Mouse (Mus musculus): ENCODE measurements around the gene Ptprd.
"Not testable (repeated sequence)": the region's sequence is repeated elsewhere in the genome, so short reads cannot be mapped to it uniquely, and the experiment has no call there.

Ptprd gene

DNA sequence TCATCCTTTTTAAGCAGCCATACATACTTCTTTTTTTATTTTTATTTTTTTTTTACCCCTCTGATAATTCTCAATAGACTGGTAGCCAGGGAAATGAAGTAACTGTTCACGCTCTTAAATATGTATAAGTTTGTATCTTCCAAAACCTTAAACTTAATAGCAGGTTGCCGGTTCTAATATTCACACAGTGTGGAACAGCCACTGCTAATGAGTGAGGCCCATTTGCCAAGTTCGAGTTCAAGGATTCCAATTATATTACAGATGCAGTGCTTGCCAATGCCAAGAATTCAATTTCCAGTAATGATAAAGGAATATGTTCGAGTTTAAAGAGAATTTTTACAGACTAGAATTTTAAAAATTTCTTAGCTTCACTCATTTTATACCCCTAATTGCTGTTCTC is 322.3 kb downstream of the Ptprd start:
- DNase-seq (ENCODE audit: low spot score), result no peak

DNA sequence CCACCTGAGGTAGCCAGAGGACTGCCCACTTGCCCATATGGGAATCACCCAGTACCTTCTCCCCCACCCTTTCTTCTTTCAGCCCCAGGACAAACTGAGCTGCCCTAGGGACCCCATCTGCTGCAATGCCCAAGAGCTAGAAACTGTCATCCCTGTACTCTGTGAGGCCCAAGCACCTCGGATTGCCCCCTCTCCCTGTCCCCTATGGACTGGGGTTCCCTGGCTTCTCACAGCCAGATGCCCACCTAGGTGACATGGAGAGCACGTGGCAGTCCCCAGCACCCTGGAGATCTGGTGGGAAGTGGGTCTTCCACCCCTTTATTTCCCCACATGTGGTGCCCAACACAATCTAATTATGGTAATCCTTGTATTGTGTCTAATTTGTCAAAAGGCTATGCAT is 331.5 kb downstream of the Ptprd start:
- DNase-seq (ENCODE audit: low spot score), result no peak

DNA sequence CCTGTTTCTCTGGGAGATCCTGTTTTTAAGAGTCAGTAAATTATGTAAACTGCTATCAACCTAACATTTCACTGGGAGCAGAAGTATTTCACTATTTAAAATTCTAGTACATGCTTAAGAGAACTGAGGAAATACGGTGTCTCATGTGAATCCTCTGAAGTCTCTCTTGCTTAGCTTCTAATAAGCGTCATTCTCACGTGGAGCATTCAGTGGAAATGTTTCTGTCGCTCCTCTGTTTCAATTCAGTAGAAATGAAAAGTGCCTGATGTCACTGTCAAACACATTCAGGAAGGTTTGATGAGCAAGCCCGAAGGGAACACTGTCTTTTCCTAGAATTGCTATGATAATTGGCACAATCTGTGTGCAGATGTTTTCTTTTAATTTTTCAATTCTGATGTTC is 350.5 kb downstream of the Ptprd start:
- no peak for DNase-seq (ENCODE audit: low spot score)

- DNase-seq (ENCODE audit: low spot score), result not testable (repeated sequence)
Measured at GRCm38 (mm10) chr4:77797391-77797790, 414.4 kb downstream of the Ptprd start.

DNA sequence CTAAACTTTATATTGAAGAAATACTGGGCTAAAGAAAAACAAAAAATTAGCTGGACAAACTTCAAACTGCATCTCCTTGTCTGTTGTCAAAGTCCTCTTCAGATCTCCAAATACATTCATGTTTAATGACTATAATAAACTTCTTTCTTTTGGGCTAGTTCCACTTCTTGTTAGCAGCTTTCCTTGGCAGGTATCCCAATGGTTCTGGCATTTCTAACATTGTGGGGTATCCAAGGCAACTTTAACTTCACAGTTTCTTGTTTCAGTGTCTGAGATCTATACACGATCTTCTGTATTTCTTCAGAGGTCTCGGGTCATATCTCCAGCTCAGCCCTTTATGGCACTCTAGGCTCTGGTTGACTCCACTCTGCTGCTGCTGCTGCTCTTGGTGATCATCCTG is 434.5 kb downstream of the Ptprd start:
- DNase-seq (ENCODE audit: low spot score), result no peak

GRCm38 (mm10) chr4:77763790-77764189 is 448.0 kb downstream of the Ptprd start:
- DNase-seq (ENCODE audit: low spot score), result no peak

GRCm38 (mm10) chr4:77743391-77743790 is 468.4 kb downstream of the Ptprd start:
- no peak for DNase-seq (ENCODE audit: low spot score)

DNA sequence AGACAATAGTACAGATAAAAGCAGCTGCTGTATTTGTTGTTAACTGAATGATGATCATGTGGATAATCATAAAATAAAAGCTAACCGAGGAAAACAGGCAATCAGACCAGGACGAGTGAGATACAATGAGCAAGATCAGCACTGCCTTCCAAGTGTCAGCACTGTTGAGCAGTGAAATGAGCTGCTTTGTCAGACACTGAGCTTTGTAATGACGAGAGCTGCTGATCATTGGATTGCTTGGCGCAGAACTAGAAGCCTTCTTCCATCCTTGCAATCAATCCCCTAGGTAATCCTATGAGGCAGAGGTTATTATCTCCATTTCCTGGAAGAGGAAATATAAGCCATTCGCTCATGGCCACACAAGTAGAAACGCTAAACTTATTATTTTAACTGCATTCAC is 489.9 kb downstream of the Ptprd start:
- DNase-seq (ENCODE audit: low spot score), result no peak

GRCm38 (mm10) chr4:77717792-77718191 is 494.0 kb downstream of the Ptprd start:
- no peak for DNase-seq (ENCODE audit: low spot score)

- no peak for DNase-seq (ENCODE audit: low spot score)
Measured at GRCm38 (mm10) chr4:77710231-77710630, 501.5 kb downstream of the Ptprd start.

DNA sequence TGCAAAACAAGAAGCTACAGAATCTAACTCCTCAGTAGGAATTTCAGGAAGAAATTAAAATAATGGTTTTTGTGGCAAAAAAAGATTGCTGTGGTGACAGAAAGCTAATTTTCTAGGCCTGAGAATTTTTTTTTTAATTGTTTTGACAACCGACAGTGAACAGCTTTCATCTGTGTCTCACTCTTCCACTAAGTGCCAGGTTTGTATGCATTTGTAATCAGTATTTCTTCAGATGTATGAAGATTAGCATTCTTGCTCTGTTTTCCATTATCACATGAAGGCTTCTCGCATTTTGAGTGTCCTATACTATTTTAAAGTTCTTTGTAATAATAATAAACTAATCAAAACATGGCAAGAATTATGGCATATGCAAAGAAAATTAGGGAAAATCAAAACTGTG is 513.5 kb downstream of the Ptprd start:
- DNase-seq (ENCODE audit: low spot score), result no peak

GRCm38 (mm10) chr4:77675798-77676197 is 536.0 kb downstream of the Ptprd start:
- DNase-seq (ENCODE audit: low spot score), result no peak

GRCm38 (mm10) chr4:77664761-77665160 is 547.0 kb downstream of the Ptprd start:
- DNase-seq (ENCODE audit: low spot score), result no peak

DNA sequence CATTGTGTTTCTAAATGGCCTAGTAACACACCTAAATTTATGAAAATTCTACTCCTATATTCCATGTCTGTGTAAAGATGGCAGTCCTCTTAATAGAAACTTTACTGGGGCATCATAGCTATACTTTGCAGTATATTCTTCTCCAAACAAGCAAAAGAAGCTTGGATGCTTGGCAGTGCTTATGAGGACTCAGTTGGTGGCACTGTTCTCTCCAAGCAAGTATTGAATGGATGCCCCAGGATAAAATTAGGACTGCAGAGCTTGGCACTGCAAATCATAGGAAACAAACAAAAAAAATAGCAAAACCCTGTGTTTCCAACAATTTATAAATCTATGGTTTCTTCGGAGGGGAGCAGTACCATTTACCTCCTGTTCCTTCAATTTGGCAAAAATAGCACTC is 549.5 kb downstream of the Ptprd start:
- DNase-seq (ENCODE audit: low spot score), result no peak

GRCm38 (mm10) chr4:77655669-77656068 is 556.1 kb downstream of the Ptprd start:
- DNase-seq (ENCODE audit: low spot score), result no peak

DNA sequence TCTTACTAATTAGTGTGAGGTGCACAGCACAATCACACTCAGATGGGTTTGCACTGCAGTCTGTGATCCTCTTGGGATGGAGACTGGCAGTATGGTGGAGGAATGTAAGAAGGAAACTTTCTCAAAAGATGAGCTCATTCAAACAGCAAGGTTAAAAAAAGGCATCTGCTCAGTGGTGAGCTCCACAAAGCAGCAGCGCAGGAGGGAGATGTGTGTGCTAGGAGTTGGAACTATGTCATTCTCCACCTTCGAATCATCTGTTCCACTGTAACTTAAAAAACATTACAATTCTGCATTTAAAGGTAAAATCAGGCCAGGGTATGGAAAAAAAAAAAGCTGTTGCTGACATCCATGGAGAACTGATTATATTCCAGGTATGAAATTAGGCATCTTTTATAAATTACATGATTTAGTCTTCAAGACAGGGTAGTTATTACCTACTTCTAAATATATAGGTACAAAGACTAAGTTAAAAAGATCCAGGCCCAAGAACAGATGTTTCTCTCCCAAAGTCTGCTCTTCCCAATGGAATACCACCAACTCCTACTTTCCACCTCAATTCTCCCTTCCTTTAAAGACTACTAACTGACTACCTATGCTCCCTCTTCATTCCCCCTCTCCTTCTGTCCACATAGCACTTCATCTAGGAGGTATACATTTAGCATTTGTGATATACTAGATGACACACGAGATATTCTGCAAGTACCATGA is 562.0 kb downstream of the Ptprd start:
- peak; percentile 48 for DNase-seq (ENCODE audit: low spot score)

DNA sequence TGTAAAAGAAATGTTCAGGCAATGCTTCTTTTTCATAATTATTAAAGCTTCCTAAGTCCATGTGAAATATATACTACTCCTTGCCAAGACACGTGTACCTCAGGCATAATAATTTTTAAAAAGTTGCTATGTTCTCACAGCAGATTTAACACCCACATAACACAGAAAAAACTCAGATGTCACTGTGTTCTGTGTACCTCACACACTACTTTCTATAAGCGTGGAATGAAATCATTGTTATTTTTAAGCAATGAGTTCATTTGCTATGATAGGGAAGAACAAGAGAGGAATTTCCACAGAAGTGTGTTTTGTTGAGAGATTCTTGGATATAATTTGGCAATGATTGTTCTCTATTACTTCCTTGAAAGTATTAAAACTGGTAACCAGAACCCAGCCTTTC is 562.9 kb downstream of the Ptprd start:
- peak; percentile 26 for DNase-seq (ENCODE audit: low spot score)

DNA sequence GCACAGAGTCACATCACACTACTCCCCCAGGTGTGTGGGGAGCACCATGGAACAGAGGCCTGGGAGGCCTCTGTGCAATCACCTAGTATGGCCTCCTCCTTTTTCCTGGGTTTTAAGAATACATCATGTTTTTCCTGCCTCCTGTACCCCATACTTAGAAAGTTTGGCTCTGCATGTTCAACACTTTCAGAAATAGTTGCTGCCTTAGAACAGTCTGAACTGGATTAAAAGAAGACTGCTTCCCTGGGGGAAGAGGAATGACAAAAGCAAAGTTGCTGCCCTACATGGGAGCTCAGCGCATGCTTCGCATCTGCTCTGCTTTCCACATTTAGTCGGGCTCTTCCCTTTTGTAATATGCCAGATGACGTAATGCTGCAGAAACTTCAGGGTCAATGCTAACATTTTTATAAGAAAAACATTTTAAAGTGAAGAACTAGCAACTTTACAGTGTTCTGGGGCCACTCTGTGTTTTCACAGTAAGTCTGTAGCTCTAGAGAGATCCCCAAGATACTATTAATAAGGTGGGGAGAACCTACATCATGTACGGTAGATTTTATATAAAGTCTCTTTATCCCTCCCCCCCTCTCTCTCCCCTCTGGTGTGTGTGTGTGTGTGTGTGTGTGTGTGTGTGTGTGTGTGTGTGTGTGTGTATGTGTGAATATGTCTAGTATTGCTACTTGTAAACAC is 564.2 kb downstream of the Ptprd start:
- DNase-seq (ENCODE audit: low spot score), result peak; percentile 66

DNA sequence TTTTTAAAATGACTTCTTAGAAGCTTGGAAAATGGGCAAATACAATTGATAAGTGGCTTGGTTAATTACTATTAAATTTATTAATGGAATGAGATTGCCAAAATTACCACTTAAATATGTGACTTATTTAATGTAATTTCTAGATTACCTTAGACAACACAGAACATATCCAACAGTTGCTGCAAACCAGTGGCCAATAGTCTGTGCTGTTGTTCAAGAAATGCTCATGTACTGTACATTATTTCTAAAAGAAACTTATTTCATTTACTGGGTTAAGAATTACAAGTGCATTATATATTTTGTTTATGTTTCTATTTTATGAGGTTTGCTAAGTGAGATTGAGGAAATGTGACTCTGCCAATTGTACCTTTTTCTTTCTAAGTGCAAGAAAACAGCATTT is 567.3 kb downstream of the Ptprd start:
- DNase-seq (ENCODE audit: low spot score), result peak; percentile 26

- DNase-seq (ENCODE audit: low spot score), result no peak
Measured at GRCm38 (mm10) chr4:77640022-77640421, 571.7 kb downstream of the Ptprd start.

DNA sequence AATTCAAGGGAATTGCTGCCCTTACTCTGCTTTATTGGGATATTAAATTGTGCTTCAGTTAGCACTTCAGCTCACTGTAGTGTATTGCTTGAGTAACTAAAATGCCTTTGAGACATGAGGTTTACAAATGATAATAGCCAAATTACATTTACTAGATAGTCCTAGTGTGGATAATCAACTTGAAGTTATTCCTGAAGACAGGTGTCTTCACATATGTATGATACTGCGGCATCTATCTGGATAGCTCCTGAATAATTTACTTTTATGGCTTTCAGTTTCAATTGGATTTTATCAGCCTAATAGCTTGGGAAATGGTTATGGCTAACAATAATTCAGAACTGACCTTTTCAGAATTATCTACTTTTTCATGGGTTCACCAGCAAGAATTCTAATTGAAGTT is 598.6 kb downstream of the Ptprd start:
- DNase-seq (ENCODE audit: low spot score), result no peak

DNA sequence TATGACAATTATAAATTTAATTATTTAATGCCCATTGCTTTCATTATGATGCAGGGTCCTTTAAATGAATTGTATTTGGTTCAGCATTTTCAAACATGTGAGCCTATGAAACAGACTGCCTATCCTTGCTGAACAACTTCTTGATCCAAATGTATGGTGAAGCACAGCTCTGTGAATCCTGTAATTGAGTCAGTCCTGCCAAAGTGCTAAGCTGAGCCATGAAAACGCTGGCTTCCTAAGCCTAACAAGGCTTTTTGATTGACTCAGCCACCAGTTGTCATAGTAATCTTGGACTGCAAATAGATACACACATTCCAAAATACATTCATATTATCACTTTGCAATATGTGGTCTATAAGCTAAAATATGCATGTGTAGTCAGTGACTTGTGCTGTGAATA is 625.1 kb downstream of the Ptprd start:
- no peak for DNase-seq (ENCODE audit: low spot score)

DNA sequence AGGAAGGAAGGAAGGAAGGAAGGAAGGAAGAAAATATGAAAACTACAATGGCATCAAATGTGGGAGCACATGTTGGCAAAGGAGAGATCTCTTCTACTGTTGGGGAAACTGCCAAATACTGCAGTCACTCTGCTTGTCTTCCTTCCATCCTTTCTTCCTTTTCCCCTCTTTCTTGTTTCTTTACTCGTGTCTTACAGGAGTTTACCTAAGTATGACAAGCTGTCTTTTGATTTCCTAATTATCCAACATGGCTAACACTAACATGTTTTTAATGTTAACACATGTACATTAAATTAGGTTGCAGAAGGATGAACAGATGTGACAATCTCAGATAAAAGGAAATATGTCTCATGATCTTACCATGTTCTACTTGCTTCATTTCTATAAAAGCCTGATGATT is 625.5 kb downstream of the Ptprd start:
- no peak for DNase-seq (ENCODE audit: low spot score)
